Mouse (Mus musculus): Measurements from ENCODE around the gene Ubp1.

DNA sequence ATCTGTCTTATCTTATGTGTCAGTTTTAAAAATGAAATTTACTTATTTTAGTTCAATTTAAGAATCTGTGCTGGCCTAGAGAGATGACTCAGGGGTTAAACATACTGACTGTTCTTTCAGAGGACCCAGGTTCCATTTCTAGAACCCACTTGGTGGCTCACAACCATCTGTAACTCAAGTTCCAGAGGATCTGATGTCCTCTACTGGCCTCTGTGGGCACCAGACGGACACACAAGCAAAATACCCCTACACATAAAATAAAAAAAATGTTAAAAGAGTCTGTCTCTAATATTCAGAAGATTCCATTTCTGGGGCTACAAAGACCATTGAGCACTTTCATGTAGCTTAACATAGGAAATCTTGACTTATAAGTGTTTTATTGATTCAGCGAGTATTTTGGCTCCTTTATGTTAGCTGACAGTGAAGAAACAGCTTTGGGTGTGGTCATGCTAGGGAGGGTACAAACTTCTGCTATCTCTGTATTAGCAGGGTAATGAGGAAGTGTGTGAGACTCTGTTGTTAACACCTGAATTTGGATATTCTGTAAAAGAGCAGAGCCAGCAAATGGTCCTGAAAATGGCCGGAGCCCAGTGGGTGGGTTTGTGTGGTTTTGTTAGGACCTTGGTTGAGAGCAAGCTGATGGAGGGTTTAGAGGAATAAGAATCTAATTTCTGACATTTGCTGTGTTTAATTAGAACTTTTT is 10.5 kb downstream of the Ubp1 start:
- no peak for TF ChIP-seq POLR2A (IDR thresholded peaks at IDR 0.05; ENCODE audit: low read depth, low read length)
- no peak for TF ChIP-seq CTCF (IDR thresholded peaks at IDR 0.05; ENCODE audit: borderline replicate concordance, insufficient read depth, low read length)

Measured in embryonic fibroblast, embryonic 13.5 days (primary cell).